Mouse (Mus musculus) brown adipose tissue, adult 24 weeks (tissue): ENCODE data around the gene Slc25a19. TPM values are rescaled to one million over a fixed set of nuclear protein-coding genes. Genes with fewer than 3 reads are reported as not detected.
"Not testable (repeated sequence)": the region's sequence is repeated elsewhere in the genome, so short reads cannot be mapped to it uniquely, and the experiment has no call there.

Experiments
- H3K27ac ChIP-seq: fragments of 200-500 bp; replicated peaks from 2 replicates; pipeline ENCODE4 v1.5.1; 2012; ENCODE audit warnings: low read depth, mild to moderate bottlenecking, low read length
- H3K4me1 ChIP-seq: fragments of 200-500 bp; 2 replicates; pipeline ENCODE4 v1.6.1; 2012; ENCODE audit warnings: low read length, mixed read lengths; ENCODE audit not compliant: control insufficient read depth, insufficient read depth, insufficient read length
- H3K4me3 ChIP-seq: fragments of 200-500 bp; 2 replicates; pipeline ENCODE4 v1.5.1; 2012; ENCODE audit warnings: low read depth, mild to moderate bottlenecking, low read length, moderate library complexity; ENCODE audit not compliant: insufficient read depth
- polyA plus RNA-seq: library from polyadenylated mRNA; stranded (reverse); fragments of >200 nt; gene quantifications from 2 replicates; pipeline ENCODE4 v1.2.4, GENCODE M21; 2012; ENCODE audit not compliant: missing spikeins, insufficient read depth, insufficient read length

The Slc25a19 gene
- polyA plus RNA-seq, 1 experiment: 392 TPM

GRCm38 (mm10) chr11:115649706-115650105 is 21.6 kb upstream of the Slc25a19 start:
- Histone ChIP-seq H3K4me1 (peaks cover 2% of the 10 kb centered on the region), H3K27ac (no peak overlapping the region), H3K4me3 (no peak overlapping the region)

- H3K4me1 ChIP-seq: no peaks in the 10 kb centered on the region
- no peak overlapping the region for H3K27ac ChIP-seq
- no peak overlapping the region for H3K4me3 ChIP-seq
Observed at GRCm38 (mm10) chr11:115647459-115647858, 19.4 kb upstream of the Slc25a19 start.

GRCm38 (mm10) chr11:115646439-115646838 is 18.3 kb upstream of the Slc25a19 start:
- no peaks in the 10 kb centered on the region for H3K4me1 ChIP-seq
- H3K27ac ChIP-seq: no peak overlapping the region
- H3K4me3 ChIP-seq: no peak overlapping the region

GRCm38 (mm10) chr11:115645498-115645897 is 17.4 kb upstream of the Slc25a19 start:
- not testable (repeated sequence) for H3K4me1 ChIP-seq, H3K4me3 ChIP-seq, H3K27ac ChIP-seq

- Histone ChIP-seq H3K4me3 (no peak overlapping the region), H3K27ac (no peak overlapping the region), H3K4me1 (no peaks in the 10 kb centered on the region)
Observed at GRCm38 (mm10) chr11:115644308-115644707, 16.2 kb upstream of the Slc25a19 start.

GRCm38 (mm10) chr11:115643265-115643664 is 15.2 kb upstream of the Slc25a19 start:
- H3K4me3 ChIP-seq: no peak overlapping the region
- no peak overlapping the region for H3K27ac ChIP-seq
- no peaks in the 10 kb centered on the region for H3K4me1 ChIP-seq

- Histone ChIP-seq H3K4me3 (no peak overlapping the region), H3K4me1 (no peaks in the 10 kb centered on the region), H3K27ac (no peak overlapping the region)
Observed at GRCm38 (mm10) chr11:115642705-115643104, 14.6 kb upstream of the Slc25a19 start.

- H3K27ac ChIP-seq: no peak overlapping the region
- H3K4me3 ChIP-seq: no peak overlapping the region
- no peaks in the 10 kb centered on the region for H3K4me1 ChIP-seq
Observed at GRCm38 (mm10) chr11:115641664-115642036, 13.6 kb upstream of the Slc25a19 start.

GRCm38 (mm10) chr11:115640978-115641663 is 13.0 kb upstream of the Slc25a19 start:
- Histone ChIP-seq H3K27ac (no peak overlapping the region), H3K4me1 (no peaks in the 10 kb centered on the region)

GRCm38 (mm10) chr11:115640311-115640828 is 12.3 kb upstream of the Slc25a19 start:
- H3K4me3 ChIP-seq: no peak overlapping the region
- H3K27ac ChIP-seq: no peak overlapping the region
- H3K4me1 ChIP-seq: no peaks in the 10 kb centered on the region

More at GRCm38 (mm10) chr11:115640978-115641663, 13.0 kb upstream of the Slc25a19 start:
- no peak overlapping the region for H3K4me3 ChIP-seq

- H3K4me1 ChIP-seq: no peaks in the 10 kb centered on the region
- H3K4me3 ChIP-seq: no peak overlapping the region
- no peak overlapping the region for H3K27ac ChIP-seq
Observed at GRCm38 (mm10) chr11:115639540-115639939, 11.4 kb upstream of the Slc25a19 start.

GRCm38 (mm10) chr11:115638498-115639409 is 10.7 kb upstream of the Slc25a19 start:
- Histone ChIP-seq H3K4me1 (no peaks in the 10 kb centered on the region), H3K4me3 (no peak overlapping the region), H3K27ac (no peak overlapping the region)

- Histone ChIP-seq H3K4me3 (no peak overlapping the region), H3K27ac (no peak overlapping the region), H3K4me1 (no peaks in the 10 kb centered on the region)
Observed at GRCm38 (mm10) chr11:115636960-115637359, 8.9 kb upstream of the Slc25a19 start.

- Histone ChIP-seq H3K27ac (no peak overlapping the region), H3K4me3 (no peak overlapping the region), H3K4me1 (no peaks in the 10 kb centered on the region)
Observed at GRCm38 (mm10) chr11:115635484-115635883, 7.4 kb upstream of the Slc25a19 start.

GRCm38 (mm10) chr11:115635041-115635440 is 6.9 kb upstream of the Slc25a19 start:
- H3K4me3 ChIP-seq: no peak overlapping the region
- no peaks in the 10 kb centered on the region for H3K4me1 ChIP-seq
- H3K27ac ChIP-seq: no peak overlapping the region
